Comparison of ENCODE assay signal across 16 mouse cellular contexts in genomic region chr6:91619735-91620732, GRCm38 (mm10).
DNase-seq lines count a peak whose midpoint lies in the region; ATAC-seq lines count a peak whose summit lies in the region.
"Had no signal": no experiment of that assay in that cellular context is flagged by ENCODE, and none has a peak within 500 bp of the region (broad histone marks: within the 10 kb centered on the region; RNA-seq: fewer than 3 reads in every experiment).

No protein-coding gene starts in this region.

- 0 out of 2 replicates have a peak overlapping the region, but pooled peaks have one; percentile 14 for H3K27ac ChIP-seq in limb, embryonic 10.5 days
- H3K27ac ChIP-seq in hindbrain, embryonic 16.5 days (ENCODE audit: low read depth, low read length), result no peak overlapping the region
- H3K27ac ChIP-seq: hindbrain, embryonic 15.5 days; kidney, postnatal 0 days; left cerebral cortex, adult 2 months; neural tube, embryonic 12.5 days had no signal

- DNase-seq in heart, adult 11 months, result peak; percentile 95
- DNase-seq in heart, adult 9 months (ENCODE audit: low spot score in 2 of 2), result no peak
- peak; percentile 43 for DNase-seq in 3T3-L1 (ENCODE audit: low read depth, low spot score)
- DNase-seq in gastrocnemius, postnatal 10 days, result peak; percentile 67
- no peak for DNase-seq in limb, embryonic 10.5 days (ENCODE audit: low spot score)
- DNase-seq in spleen, postnatal 10 days (ENCODE audit: low spot score in 2 of 2), result no peak
- DNase-seq: adrenal gland, adult 2 months; lung, adult 18-20 months; retina, postnatal 1 day had no signal

- no peak overlapping the region for H3K4me3 ChIP-seq in limb, embryonic 10.5 days
- no peak overlapping the region for H3K4me3 ChIP-seq in hindbrain, embryonic 16.5 days (ENCODE audit: low read length)
- H3K4me3 ChIP-seq: hindbrain, embryonic 15.5 days; left cerebral cortex, adult 2 months; megakaryocyte, embryonic 14.5 days; neural tube, embryonic 12.5 days had no signal

- H3K4me1 ChIP-seq in limb, embryonic 10.5 days, result peaks cover 34% of the 10 kb centered on the region
- peaks cover 17% of the 10 kb centered on the region for H3K4me1 ChIP-seq in hindbrain, embryonic 16.5 days (ENCODE audit: control insufficient read depth, insufficient read depth, low read depth, low read length)

- WGBS in limb, embryonic 10.5 days, result 79% methylated on average over 13 of the region's 13 CpGs
- 77% methylated on average over 13 of the region's 13 CpGs for WGBS in hindbrain, embryonic 16.5 days

- no peaks in the 10 kb centered on the region for H3K36me3 ChIP-seq in limb, embryonic 10.5 days
- no peaks in the 10 kb centered on the region for H3K36me3 ChIP-seq in hindbrain, embryonic 16.5 days (ENCODE audit: control insufficient read depth, insufficient read depth, low read length)
- H3K36me3 ChIP-seq: hindbrain, embryonic 15.5 days; neural tube, embryonic 12.5 days had no signal

- H3K9ac ChIP-seq in hindbrain, embryonic 16.5 days (ENCODE audit: low read depth, low read length), result no peak overlapping the region
- H3K9ac ChIP-seq: hindbrain, embryonic 15.5 days; neural tube, embryonic 12.5 days had no signal

- H3K9me3 ChIP-seq in limb, embryonic 10.5 days (replicated peaks), result no peaks in the 10 kb centered on the region
- H3K9me3 ChIP-seq in hindbrain, embryonic 16.5 days (ENCODE audit: control insufficient read depth, low read length), result no peaks in the 10 kb centered on the region
- H3K9me3 ChIP-seq: hindbrain, embryonic 15.5 days; neural tube, embryonic 12.5 days had no signal

- H3K27me3 ChIP-seq in limb, embryonic 10.5 days (ENCODE audit: low read depth, poor library complexity, severe bottlenecking), result no peaks in the 10 kb centered on the region
- H3K27me3 ChIP-seq in hindbrain, embryonic 16.5 days (replicated peaks; ENCODE audit: control insufficient read depth, insufficient read depth, low read length), result no peaks in the 10 kb centered on the region
- H3K27me3 ChIP-seq: hindbrain, embryonic 15.5 days; neural tube, embryonic 12.5 days had no signal

- H3K4me2 ChIP-seq in hindbrain, embryonic 16.5 days (ENCODE audit: low read length), result no peak overlapping the region
- H3K4me2 ChIP-seq: hindbrain, embryonic 15.5 days; neural tube, embryonic 12.5 days had no signal

- no peak for ATAC-seq in megakaryocyte-erythroid progenitor cell, adult 5-6 weeks (replicated peaks; ENCODE audit: low FRiP score, low TSS enrichment, poor library complexity, severe bottlenecking)
- ATAC-seq in hindbrain, embryonic 16.5 days, result no peak

Comparison
In these comparisons a context has a peak if more than half of its experiments do, and no peak if none do; other contexts are left out.
1. DNase-seq: peak in heart, adult 11 months (single experiment), 3T3-L1 (single experiment) and gastrocnemius, postnatal 10 days (single experiment); none in heart, adult 9 months (0 of 2), limb, embryonic 10.5 days (single experiment) and spleen, postnatal 10 days (0 of 2).